Mouse (Mus musculus): ENCODE data around the gene Otx1. TPM values are rescaled to one million over a fixed set of nuclear protein-coding genes. Genes with fewer than 3 reads are reported as not detected.

The Otx1 gene
- total and polyA plus RNA-seq, 2 experiments from 2014 or later, result 2.3 to 5.9 TPM

GRCm38 (mm10) chr11:21999396-22000315 lies 3.0 kb downstream of the Otx1 start:
- Histone ChIP-seq H3K4me2 (ENCODE audit: low read depth) (peak overlapping the region; percentile 65), H3K4me1 (ENCODE audit: insufficient read depth) (no peaks in the 10 kb centered on the region), H3K9ac (peak overlapping the region; percentile 42), H3K27ac (ENCODE audit: low read depth, low read length) (0 out of 2 replicates have a peak overlapping the region, but pooled peaks have one; percentile 16), H3K9me3 (ENCODE audit: low read length) (no peaks in the 10 kb centered on the region), H3K27me3 (ENCODE audit: insufficient read depth, low read length) (peaks cover 13% of the 10 kb centered on the region), H3K4me3 (ENCODE audit: low read depth, low read length) (peak overlapping the region; percentile 45), H3K36me3 (ENCODE audit: insufficient read depth) (no peaks in the 10 kb centered on the region)
- no peak for TF ChIP-seq CTCF (IDR thresholded peaks at IDR 0.05; ENCODE audit: low read depth)
- ATAC-seq (no peak), DNase-seq (peak; percentile 59)
- 12% methylated on average over 31 of the region's 31 CpGs for WGBS

- Histone ChIP-seq H3K9me3 (ENCODE audit: low read length) (no peaks in the 10 kb centered on the region), H3K4me1 (ENCODE audit: insufficient read depth) (no peaks in the 10 kb centered on the region), H3K27ac (ENCODE audit: low read depth, low read length) (peak overlapping the region; percentile 21; the same call in 1 of the 2 replicates), H3K4me3 (ENCODE audit: low read depth, low read length) (peak overlapping the region; percentile 13), H3K4me2 (ENCODE audit: low read depth) (peak overlapping the region; percentile 65), H3K27me3 (ENCODE audit: insufficient read depth, low read length) (peaks cover 7% of the 10 kb centered on the region), H3K9ac (no peak overlapping the region), H3K36me3 (ENCODE audit: insufficient read depth) (no peaks in the 10 kb centered on the region)
- DNase-seq (peak; percentile 40), ATAC-seq (no peak)
- WGBS, result 14% methylated on average over 32 of the region's 32 CpGs
- peak; percentile 28; the same call in 1 of the 2 replicates for TF ChIP-seq CTCF (IDR thresholded peaks at IDR 0.05; ENCODE audit: low read depth)
These were observed 4.3 kb downstream of the Otx1 start for GRCm38 (mm10) chr11:21998141-21999047.

GRCm38 (mm10) chr11:21997561-21998140 lies 5.0 kb downstream of the Otx1 start:
- 7% methylated on average over 20 of the region's 20 CpGs for WGBS
- Histone ChIP-seq H3K27ac (ENCODE audit: low read depth, low read length) (peak overlapping the region; percentile 54; the same call in 1 of the 2 replicates), H3K9me3 (ENCODE audit: low read length) (no peaks in the 10 kb centered on the region), H3K27me3 (ENCODE audit: insufficient read depth, low read length) (peaks cover 7% of the 10 kb centered on the region), H3K36me3 (ENCODE audit: insufficient read depth) (no peaks in the 10 kb centered on the region), H3K9ac (peak overlapping the region; percentile 22; the same call in 1 of the 2 replicates), H3K4me3 (ENCODE audit: low read depth, low read length) (peak overlapping the region; percentile 31), H3K4me2 (ENCODE audit: low read depth) (peak overlapping the region; percentile 65), H3K4me1 (ENCODE audit: insufficient read depth) (no peaks in the 10 kb centered on the region)
- DNase-seq (no peak), ATAC-seq (no peak)
- TF ChIP-seq CTCF (IDR thresholded peaks at IDR 0.05; ENCODE audit: low read depth), result no peak

GRCm38 (mm10) chr11:21996661-21997560 lies 5.8 kb downstream of the Otx1 start:
- Histone ChIP-seq H3K27ac (ENCODE audit: low read depth, low read length) (peak overlapping the region; percentile 54), H3K4me3 (ENCODE audit: low read depth, low read length) (peak overlapping the region; percentile 31), H3K36me3 (ENCODE audit: insufficient read depth) (no peaks in the 10 kb centered on the region), H3K9me3 (ENCODE audit: low read length) (no peaks in the 10 kb centered on the region), H3K27me3 (ENCODE audit: insufficient read depth, low read length) (peaks cover 7% of the 10 kb centered on the region), H3K4me1 (ENCODE audit: insufficient read depth) (no peaks in the 10 kb centered on the region), H3K9ac (peak overlapping the region; percentile 50), H3K4me2 (ENCODE audit: low read depth) (peak overlapping the region; percentile 65)
- DNase-seq (peak; percentile 76), ATAC-seq (peak; percentile 56)
- TF ChIP-seq CTCF (IDR thresholded peaks at IDR 0.05; ENCODE audit: low read depth), result no peak
- WGBS, result 2% methylated on average over 63 of the region's 63 CpGs

GRCm38 (mm10) chr11:21996325-21996647 lies 6.4 kb downstream of the Otx1 start:
- Histone ChIP-seq H3K9ac (peak overlapping the region; percentile 50), H3K4me2 (ENCODE audit: low read depth) (peak overlapping the region; percentile 65), H3K27ac (ENCODE audit: low read depth, low read length) (peak overlapping the region; percentile 15; the same call in 1 of the 2 replicates), H3K27me3 (ENCODE audit: insufficient read depth, low read length) (peaks cover 9% of the 10 kb centered on the region), H3K9me3 (ENCODE audit: low read length) (no peaks in the 10 kb centered on the region), H3K4me1 (ENCODE audit: insufficient read depth) (no peaks in the 10 kb centered on the region), H3K4me3 (ENCODE audit: low read depth, low read length) (peak overlapping the region; percentile 31), H3K36me3 (ENCODE audit: insufficient read depth) (no peaks in the 10 kb centered on the region)
- no peak for TF ChIP-seq CTCF (IDR thresholded peaks at IDR 0.05; ENCODE audit: low read depth)
- DNase-seq (no peak), ATAC-seq (no peak)
- WGBS, result 16% methylated on average over 13 of the region's 13 CpGs

All from forebrain, postnatal 0 days (tissue).